Mouse (Mus musculus): ENCODE measurements around the gene Ntan1.
"Not testable (repeated sequence)": the region's sequence is repeated elsewhere in the genome, so short reads cannot be mapped to it uniquely, and the experiment has no call there.

The Ntan1 gene

GRCm38 (mm10) chr16:13831606-13832005 lies 13.0 kb downstream of the Ntan1 start:
- no peak for DNase-seq (ENCODE audit: low spot score)

- DNase-seq (ENCODE audit: low spot score) = peak; percentile 80
Measured at GRCm38 (mm10) chr16:13834382-13834781, 15.7 kb downstream of the Ntan1 start.

- DNase-seq (ENCODE audit: low spot score) = no peak
Measured at GRCm38 (mm10) chr16:13840056-13840455, 21.4 kb downstream of the Ntan1 start.

GRCm38 (mm10) chr16:13840956-13841355 lies 22.3 kb downstream of the Ntan1 start:
- no peak for DNase-seq (ENCODE audit: low spot score)

- DNase-seq (ENCODE audit: low spot score) = no peak
Measured at GRCm38 (mm10) chr16:13845031-13845430, 26.4 kb downstream of the Ntan1 start.

- no peak for DNase-seq (ENCODE audit: low spot score)
Measured at GRCm38 (mm10) chr16:13846675-13847074, 28.0 kb downstream of the Ntan1 start.

GRCm38 (mm10) chr16:13848310-13848709 lies 29.7 kb downstream of the Ntan1 start:
- no peak for DNase-seq (ENCODE audit: low spot score)

GRCm38 (mm10) chr16:13851446-13851845 lies 32.8 kb downstream of the Ntan1 start:
- DNase-seq (ENCODE audit: low spot score) = no peak

GRCm38 (mm10) chr16:13853886-13854285 lies 35.2 kb downstream of the Ntan1 start:
- DNase-seq (ENCODE audit: low spot score) = no peak

- peak; percentile 29 for DNase-seq (ENCODE audit: low spot score)
Measured at GRCm38 (mm10) chr16:13866076-13866475, 47.4 kb downstream of the Ntan1 start.

GRCm38 (mm10) chr16:13866616-13867015 lies 48.0 kb downstream of the Ntan1 start:
- no peak for DNase-seq (ENCODE audit: low spot score)

- DNase-seq (ENCODE audit: low spot score) = not testable (repeated sequence)
Measured at GRCm38 (mm10) chr16:13867406-13867805, 48.8 kb downstream of the Ntan1 start.

- DNase-seq (ENCODE audit: low spot score) = peak; percentile 2
Measured at GRCm38 (mm10) chr16:13867910-13868514, 49.4 kb downstream of the Ntan1 start.

GRCm38 (mm10) chr16:13875483-13875882 lies 56.8 kb downstream of the Ntan1 start:
- DNase-seq (ENCODE audit: low spot score) = no peak

GRCm38 (mm10) chr16:13883094-13883774 lies 64.6 kb downstream of the Ntan1 start:
- DNase-seq (ENCODE audit: low spot score) = no peak

Measured in yolk sac, embryonic 10.5 days (tissue).